Mouse (Mus musculus) duodenum, adult 2 months (tissue): ENCODE measurements around the gene Ttc13. TPM values are rescaled to one million over a fixed set of nuclear protein-coding genes. Genes with fewer than 3 reads are reported as not detected.

ENCODE experiments used
- polyA plus RNA-seq: library from polyadenylated mRNA; depleted of rRNA; stranded (reverse); fragments of >200 nt; gene quantifications from 2 replicates; pipeline ENCODE4 v1.2.3, GENCODE M21; 2012; ENCODE audit warnings: low replicate concordance; rRNA removed

The Ttc13 gene
- polyA plus RNA-seq = 9.7 and 10.0 TPM in 2 replicates

DNA sequence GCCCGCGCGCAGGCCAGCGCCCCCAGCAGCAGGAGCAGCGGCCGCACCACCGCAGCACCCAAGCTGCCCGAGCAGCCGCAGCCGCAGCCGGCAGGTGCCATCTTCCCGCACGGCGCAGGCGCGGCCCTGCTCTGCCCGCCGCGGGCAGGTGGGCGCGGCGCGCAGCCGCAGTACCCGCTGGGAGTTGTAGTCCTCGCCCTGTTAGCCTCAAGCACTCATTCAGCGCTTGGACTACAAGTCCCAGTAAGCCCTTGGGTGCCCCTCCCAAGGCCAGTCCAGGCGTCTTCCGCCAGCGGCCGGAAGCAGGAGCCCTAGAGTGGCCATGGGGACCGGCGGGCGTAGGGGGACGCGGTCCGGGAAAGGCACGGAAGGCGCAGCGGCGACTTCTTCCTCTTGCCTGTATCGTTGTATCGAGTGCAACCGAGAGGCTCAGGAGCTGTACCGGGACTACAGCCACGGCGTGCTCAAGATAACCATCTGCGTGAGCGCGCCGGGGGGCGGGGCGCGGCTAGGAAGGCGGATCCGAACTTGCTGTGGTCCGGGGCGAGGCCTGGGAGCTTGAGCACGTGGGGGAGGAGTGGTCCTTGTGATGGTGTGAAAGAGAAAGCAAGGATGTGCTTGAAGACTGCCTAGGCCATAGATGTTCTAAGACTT, at the start of gene Ttc13, which contains the start of gene Arv1:
Gene Ttc13, minus strand, starts transcription at position 122 of the 654 bp plus-strand sequence.
Gene Arv1, plus strand, starts transcription at position 278 of the 654 bp plus-strand sequence.

DNA sequence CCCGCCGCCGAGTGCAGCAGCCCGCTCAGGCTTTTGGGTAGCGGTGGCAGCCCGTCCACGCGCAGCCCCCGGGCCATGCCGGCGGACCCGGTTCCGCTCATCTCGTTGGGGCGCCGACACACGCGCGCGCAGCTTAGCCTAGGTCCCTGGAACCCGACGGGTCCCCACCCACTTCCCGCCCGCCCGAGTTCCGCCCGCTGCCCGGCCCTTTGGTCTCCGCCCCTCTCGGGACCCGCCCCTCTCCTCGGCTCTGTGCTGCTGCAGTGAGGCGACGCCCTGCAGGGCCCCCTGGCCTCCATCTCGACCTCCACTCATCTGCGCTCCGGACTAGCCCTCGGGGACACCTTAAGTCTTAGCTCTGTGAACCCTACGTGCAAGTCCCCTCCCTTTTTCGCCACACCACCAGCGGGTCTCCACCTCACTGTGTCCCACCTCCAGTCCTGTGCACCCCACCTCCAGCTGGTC, 30.0 kb upstream of the Ttc13 start, which contains the start of gene Fam89a:
Gene Fam89a, minus strand, starts transcription at position 124 of the 465 bp plus-strand sequence.

DNA sequence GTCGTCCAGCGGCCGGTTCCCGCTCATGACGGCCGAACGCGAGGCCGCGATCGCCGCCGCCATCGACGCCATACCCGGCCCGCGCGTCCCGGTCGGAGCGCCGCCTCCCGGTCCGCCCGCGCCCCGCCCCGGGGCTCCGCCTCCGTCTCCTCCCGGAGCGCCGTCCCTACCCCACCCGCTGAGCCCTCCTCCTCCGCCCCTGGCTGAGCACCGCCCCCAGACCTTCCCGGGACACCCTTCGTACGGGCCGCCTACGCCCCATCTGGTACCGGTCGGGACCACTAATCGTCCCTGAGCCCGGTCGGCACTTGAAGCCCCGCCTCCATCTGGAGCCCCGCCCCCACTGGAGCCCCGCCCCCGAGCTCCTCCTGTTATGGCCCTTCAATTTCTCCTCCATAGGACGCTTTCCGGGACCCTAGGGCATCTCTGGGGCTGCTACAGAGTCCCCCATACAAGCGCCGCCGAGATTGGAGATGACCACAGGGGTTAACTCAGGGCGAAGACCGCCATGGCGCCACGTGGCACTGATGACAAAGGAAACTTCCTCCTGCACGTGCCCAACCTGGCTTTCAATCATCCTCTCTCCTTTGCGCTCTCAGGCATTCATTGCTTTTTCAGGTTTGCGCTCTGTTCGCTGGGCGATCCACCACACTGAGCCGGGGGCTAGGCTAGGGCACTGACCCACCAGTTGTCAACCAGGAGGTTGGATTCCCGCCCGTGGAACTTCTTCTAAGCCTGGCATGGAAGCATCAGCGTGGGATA, 58.5 kb downstream of the Ttc13 start, which contains the start of gene 2310022B05Rik:
Gene 2310022B05Rik, minus strand, starts transcription at position 258 of the 762 bp plus-strand sequence.

Other genes with a start within 250 kb of the Ttc13 start
- gene Cog2, start 201.2 kb downstream of the Ttc13 start, polyA plus RNA-seq = 9.4 and 10.7 TPM in 2 replicates
- gene Agt, start 152.3 kb downstream of the Ttc13 start, polyA plus RNA-seq = 12.7 and 22.0 TPM in 2 replicates
- gene Capn9, start 145.9 kb downstream of the Ttc13 start, polyA plus RNA-seq = 7.9 and 15.9 TPM in 2 replicates
- 17.5 and 26.0 TPM in 2 replicates for gene 2310022B05Rik, start 58.6 kb downstream of the Ttc13 start, polyA plus RNA-seq
- gene Arv1, start 156 bp upstream of the Ttc13 start, polyA plus RNA-seq = 4.6 and 5.8 TPM in 2 replicates
- 1.0 and 1.4 TPM in 2 replicates for gene Fam89a, start 29.8 kb upstream of the Ttc13 start, polyA plus RNA-seq
- 0.09 and 0.12 TPM in 2 replicates for gene Trim67, start 71.1 kb upstream of the Ttc13 start, polyA plus RNA-seq
- gene Gnpat, start 141.1 kb upstream of the Ttc13 start, polyA plus RNA-seq = 13.4 and 19.7 TPM in 2 replicates
- gene 2810004N23Rik, start 141.1 kb upstream of the Ttc13 start, polyA plus RNA-seq = 4.2 and 5.1 TPM in 2 replicates
- 4.6 and 4.9 TPM in 2 replicates for gene Exoc8, start 175.7 kb upstream of the Ttc13 start, polyA plus RNA-seq
- 3.5 and 4.3 TPM in 2 replicates for gene Sprtn, start 175.9 kb upstream of the Ttc13 start, polyA plus RNA-seq
- gene Egln1, start 227.3 kb upstream of the Ttc13 start, polyA plus RNA-seq = 10.5 and 13.7 TPM in 2 replicates